Mouse (Mus musculus) midbrain, embryonic 16.5 days (tissue): ENCODE data around the gene Acsf3. TPM values are rescaled to one million over a fixed set of nuclear protein-coding genes. Genes with fewer than 3 reads are reported as not detected.

ENCODE experiments used
- ATAC-seq: fragments of 200-750 bp; cut with Nextera tagmentation; 2 replicates; pipeline ENCODE4 v1.8.0; 2017; ENCODE audit warnings: moderate TSS enrichment
- H3K27ac ChIP-seq: fragments of 300-500 bp; sonication (generic); 2 replicates; pipeline ENCODE4 v1.5.1; 2014; ENCODE audit warnings: mild to moderate bottlenecking, low read length, mixed read lengths
- H3K27me3 ChIP-seq: fragments of 300-500 bp; sonication (generic); 2 replicates; pipeline ENCODE4 v1.6.1; 2014; ENCODE audit warnings: low read depth, low read length, mixed read lengths; ENCODE audit not compliant: control insufficient read depth, insufficient read depth
- H3K36me3 ChIP-seq: fragments of 300-500 bp; sonication (generic); 2 replicates; pipeline ENCODE4 v1.6.1; 2014; ENCODE audit warnings: mild to moderate bottlenecking, low read length, moderate library complexity, mixed read lengths; ENCODE audit not compliant: control insufficient read depth, insufficient read depth
- H3K4me1 ChIP-seq: fragments of 300-500 bp; sonication (generic); 2 replicates; pipeline ENCODE4 v1.6.1; 2014; ENCODE audit warnings: mild to moderate bottlenecking, low read length, mixed read lengths; ENCODE audit not compliant: control insufficient read depth, insufficient read depth
- H3K4me2 ChIP-seq: fragments of 300-500 bp; sonication (generic); 2 replicates; pipeline ENCODE4 v1.6.1; 2014; ENCODE audit warnings: mild to moderate bottlenecking, low read length, mixed read lengths
- H3K4me3 ChIP-seq: fragments of 300-500 bp; sonication (generic); 2 replicates; pipeline ENCODE4 v1.5.1; 2014; ENCODE audit warnings: low read depth, mild to moderate bottlenecking, low read length, moderate library complexity, mixed read lengths
- H3K9ac ChIP-seq: fragments of 300-500 bp; sonication (generic); 2 replicates; pipeline ENCODE4 v1.6.1; 2014; ENCODE audit warnings: low read depth, low read length, mixed read lengths
- H3K9me3 ChIP-seq: fragments of 300-500 bp; sonication (generic); replicated peaks from 2 replicates; pipeline ENCODE4 v1.6.1; 2014; ENCODE audit warnings: mild to moderate bottlenecking, low read length, mixed read lengths; ENCODE audit not compliant: control insufficient read depth, poor library complexity, severe bottlenecking
- WGBS: fragments of 180-500 bp; shearing (Covaris S2); extraction: QIAGEN DNeasy Blood & Tissue Kit; methylation state at CpG from one replicate; pipeline ENCODE4 v1.1.7; 2014; 5-methylcytosine and 5-hydroxymethylcytosine counted together
- polyA plus RNA-seq: library from polyadenylated mRNA; unstranded; fragments of >200 nt; fragmentation: Nextera tagmentation; extraction: Ambion mirVana; gene quantifications from 2 replicates; pipeline ENCODE4 v1.2.1, GENCODE M21; 2015

Gene Acsf3
- polyA plus RNA-seq, 1 experiment from 2014 or later = 18.0 TPM

GRCm38 (mm10) chr8:122811870-122812494, 36.7 kb downstream of the Acsf3 start:
- WGBS = 57% methylated on average over 16 of the region's 16 CpGs
- no peaks in the 10 kb centered on the region; the same call in 1 of the 2 replicates for H3K36me3 ChIP-seq
- peak overlapping the region; percentile 45 for H3K27ac ChIP-seq
- no peak overlapping the region for H3K4me2 ChIP-seq
- H3K9ac ChIP-seq = no peak overlapping the region
- H3K4me1 ChIP-seq = peaks cover 26% of the 10 kb centered on the region
- no peaks in the 10 kb centered on the region for H3K27me3 ChIP-seq
- no peak overlapping the region for H3K4me3 ChIP-seq
- no peak for ATAC-seq
- H3K9me3 ChIP-seq = no peaks in the 10 kb centered on the region

GRCm38 (mm10) chr8:122812610-122813250, 37.4 kb downstream of the Acsf3 start:
- Histone ChIP-seq H3K4me2 (no peak overlapping the region), H3K9ac (no peak overlapping the region), H3K4me1 (peaks cover 25% of the 10 kb centered on the region), H3K9me3 (no peaks in the 10 kb centered on the region), H3K27me3 (no peaks in the 10 kb centered on the region), H3K4me3 (no peak overlapping the region), H3K36me3 (no peaks in the 10 kb centered on the region; the same call in 1 of the 2 replicates), H3K27ac (peak overlapping the region; percentile 45; the same call in 1 of the 2 replicates)
- 70% methylated on average over 14 of the region's 14 CpGs for WGBS
- peak; percentile 44; the same call in 1 of the 2 replicates for ATAC-seq

- Histone ChIP-seq H3K36me3 (no peaks in the 10 kb centered on the region; the same call in 1 of the 2 replicates), H3K4me2 (no peak overlapping the region), H3K9ac (0 out of 2 replicates have a peak overlapping the region, but pooled peaks have one; percentile 10), H3K27ac (peak overlapping the region; percentile 33; the same call in 1 of the 2 replicates), H3K4me3 (no peak overlapping the region), H3K27me3 (no peaks in the 10 kb centered on the region), H3K9me3 (no peaks in the 10 kb centered on the region), H3K4me1 (peaks cover 21% of the 10 kb centered on the region)
- WGBS = 8% methylated on average over 7 of the region's 7 CpGs
- ATAC-seq = no peak
Measured at GRCm38 (mm10) chr8:122814608-122815007, 39.3 kb downstream of the Acsf3 start.

- Histone ChIP-seq H3K4me1 (peaks cover 9% of the 10 kb centered on the region; the same call in 1 of the 2 replicates), H3K4me2 (no peak overlapping the region), H3K27me3 (no peaks in the 10 kb centered on the region), H3K9me3 (no peaks in the 10 kb centered on the region), H3K36me3 (no peaks in the 10 kb centered on the region; the same call in 1 of the 2 replicates), H3K27ac (no peak overlapping the region), H3K4me3 (no peak overlapping the region), H3K9ac (no peak overlapping the region)
- ATAC-seq = no peak
- 93% methylated on average over 6 of the region's 6 CpGs for WGBS
Measured at GRCm38 (mm10) chr8:122816965-122817364, 41.7 kb downstream of the Acsf3 start.

GRCm38 (mm10) chr8:122817724-122818496, 42.6 kb downstream of the Acsf3 start:
- Histone ChIP-seq H3K27ac (no peak overlapping the region), H3K9me3 (no peaks in the 10 kb centered on the region), H3K9ac (no peak overlapping the region), H3K4me2 (no peak overlapping the region), H3K4me3 (no peak overlapping the region), H3K4me1 (peaks cover 9% of the 10 kb centered on the region; the same call in 1 of the 2 replicates), H3K36me3 (no peaks in the 10 kb centered on the region; the same call in 1 of the 2 replicates), H3K27me3 (no peaks in the 10 kb centered on the region)
- no peak for ATAC-seq
- WGBS = 41% methylated on average over 13 of the region's 13 CpGs

- 85% methylated on average over 11 of the region's 11 CpGs for WGBS
Measured at GRCm38 (mm10) chr8:122819776-122820175, 44.5 kb downstream of the Acsf3 start.

GRCm38 (mm10) chr8:122824571-122824970, 49.3 kb downstream of the Acsf3 start:
- Histone ChIP-seq H3K36me3 (no peaks in the 10 kb centered on the region), H3K4me2 (no peak overlapping the region), H3K4me1 (no peaks in the 10 kb centered on the region; the same call in 1 of the 2 replicates), H3K9me3 (no peaks in the 10 kb centered on the region), H3K27ac (no peak overlapping the region), H3K27me3 (no peaks in the 10 kb centered on the region), H3K4me3 (no peak overlapping the region), H3K9ac (no peak overlapping the region)
- WGBS = 44% methylated on average over 5 of the region's 5 CpGs
- ATAC-seq = no peak

More at GRCm38 (mm10) chr8:122819776-122820175, 44.5 kb downstream of the Acsf3 start:
- no peak overlapping the region for H3K4me3 ChIP-seq
- H3K9ac ChIP-seq = no peak overlapping the region
- no peak for ATAC-seq
- no peaks in the 10 kb centered on the region for H3K9me3 ChIP-seq
- no peaks in the 10 kb centered on the region for H3K36me3 ChIP-seq
- H3K4me2 ChIP-seq = no peak overlapping the region
- no peaks in the 10 kb centered on the region for H3K27me3 ChIP-seq
- H3K4me1 ChIP-seq = peaks cover 6% of the 10 kb centered on the region; the same call in 1 of the 2 replicates
- H3K27ac ChIP-seq = no peak overlapping the region

GRCm38 (mm10) chr8:122824986-122825385, 49.7 kb downstream of the Acsf3 start:
- no peak overlapping the region for H3K4me3 ChIP-seq
- H3K27me3 ChIP-seq = no peaks in the 10 kb centered on the region
- H3K9ac ChIP-seq = no peak overlapping the region
- H3K27ac ChIP-seq = no peak overlapping the region
- H3K36me3 ChIP-seq = no peaks in the 10 kb centered on the region
- 65% methylated on average over 9 of the region's 9 CpGs for WGBS
- no peaks in the 10 kb centered on the region; the same call in 1 of the 2 replicates for H3K4me1 ChIP-seq
- H3K4me2 ChIP-seq = no peak overlapping the region
- ATAC-seq = no peak
- H3K9me3 ChIP-seq = no peaks in the 10 kb centered on the region
